Mouse (Mus musculus) kidney, embryonic 16.5 days (tissue): Measurements from ENCODE around the gene 1700029P11Rik. TPM values are rescaled to one million over a fixed set of nuclear protein-coding genes. Genes with fewer than 3 reads are reported as not detected.
"Not testable (repeated sequence)": the region's sequence is repeated elsewhere in the genome, so short reads cannot be mapped to it uniquely, and the experiment has no call there.

Experiments used
- ATAC-seq: fragments of 200-750 bp; cut with Nextera tagmentation; 2 replicates; pipeline ENCODE4 v1.8.0; 2017; ENCODE audit warnings: moderate TSS enrichment; ENCODE audit not compliant: low FRiP score, low TSS enrichment
- H3K27ac ChIP-seq: fragments of 300-500 bp; sonication (generic); 2 replicates; pipeline ENCODE4 v1.5.1; 2014; ENCODE audit warnings: low read length
- H3K27me3 ChIP-seq: fragments of 300-500 bp; sonication (generic); 2 replicates; pipeline ENCODE4 v1.6.1; 2014; ENCODE audit warnings: low read length, control low read depth, mixed read lengths; ENCODE audit not compliant: insufficient read depth
- H3K36me3 ChIP-seq: fragments of 300-500 bp; sonication (generic); 2 replicates; pipeline ENCODE4 v1.6.1; 2014; ENCODE audit warnings: low read length, control low read depth, mixed read lengths; ENCODE audit not compliant: insufficient read depth
- H3K4me1 ChIP-seq: fragments of 300-500 bp; sonication (generic); 2 replicates; pipeline ENCODE4 v1.6.1; 2014; ENCODE audit warnings: low read length, control low read depth, mixed read lengths; ENCODE audit not compliant: insufficient read depth
- H3K4me2 ChIP-seq: fragments of 300-500 bp; sonication (generic); replicated peaks from 2 replicates; pipeline ENCODE4 v1.6.1; 2014; ENCODE audit warnings: low read depth, low read length
- H3K4me3 ChIP-seq: fragments of 300-500 bp; sonication (generic); 2 replicates; pipeline ENCODE4 v1.5.1; 2014; ENCODE audit warnings: mild to moderate bottlenecking, low read length
- H3K9ac ChIP-seq: fragments of 300-500 bp; sonication (generic); replicated peaks from 2 replicates; pipeline ENCODE4 v1.6.1; 2014; ENCODE audit warnings: low read length
- H3K9me3 ChIP-seq: fragments of 300-500 bp; sonication (generic); 2 replicates; pipeline ENCODE4 v1.6.1; 2016; ENCODE audit warnings: low read length, control low read depth
- WGBS: fragments of 180-500 bp; shearing (Covaris S2); extraction: QIAGEN DNeasy Blood & Tissue Kit; methylation state at CpG from one replicate; pipeline ENCODE4 v1.1.7; 2014; 5-methylcytosine and 5-hydroxymethylcytosine counted together
- polyA plus RNA-seq: library from polyadenylated mRNA; unstranded; fragments of >200 nt; fragmentation: Nextera tagmentation; extraction: Ambion mirVana; gene quantifications from 2 replicates; pipeline ENCODE4 v1.2.1, GENCODE M21; 2015

1700029P11Rik gene
- polyA plus RNA-seq, 1 experiment from 2014 or later, result not detected

- no peaks in the 10 kb centered on the region for H3K27me3 ChIP-seq
- ATAC-seq, result no peak
- H3K4me3 ChIP-seq, result no peak overlapping the region
- H3K27ac ChIP-seq, result no peak overlapping the region
- H3K9ac ChIP-seq, result no peak overlapping the region
- no peak overlapping the region for H3K4me2 ChIP-seq
- H3K9me3 ChIP-seq, result peaks cover 5% of the 10 kb centered on the region
- no peaks in the 10 kb centered on the region for H3K4me1 ChIP-seq
- no peaks in the 10 kb centered on the region for H3K36me3 ChIP-seq
- 88% methylated on average over 5 of the region's 5 CpGs for WGBS
These were observed 12.5 kb upstream of the 1700029P11Rik start for GRCm38 (mm10) chr15:81967821-81968220.

- peaks cover 9% of the 10 kb centered on the region for H3K9me3 ChIP-seq
- no peaks in the 10 kb centered on the region for H3K27me3 ChIP-seq
- no peaks in the 10 kb centered on the region for H3K36me3 ChIP-seq
- no peak overlapping the region for H3K9ac ChIP-seq
- H3K4me1 ChIP-seq, result no peaks in the 10 kb centered on the region
- H3K27ac ChIP-seq, result no peak overlapping the region
- no peak overlapping the region for H3K4me2 ChIP-seq
- WGBS, result 57% methylated on average over 2 of the region's 2 CpGs
- ATAC-seq, result no peak
- no peak overlapping the region for H3K4me3 ChIP-seq
These were observed 11.9 kb upstream of the 1700029P11Rik start for GRCm38 (mm10) chr15:81968447-81968846.

GRCm38 (mm10) chr15:81969173-81969572, 11.2 kb upstream of the 1700029P11Rik start:
- Histone ChIP-seq H3K27ac (no peak overlapping the region; the same call in 1 of the 2 replicates), H3K9ac (no peak overlapping the region), H3K36me3 (no peaks in the 10 kb centered on the region), H3K4me1 (no peaks in the 10 kb centered on the region), H3K27me3 (no peaks in the 10 kb centered on the region), H3K4me3 (no peak overlapping the region), H3K9me3 (peaks cover 9% of the 10 kb centered on the region), H3K4me2 (no peak overlapping the region)
- 41% methylated on average over 7 of the region's 7 CpGs for WGBS
- ATAC-seq, result no peak

- H3K36me3 ChIP-seq, ATAC-seq, H3K9me3 ChIP-seq, H3K9ac ChIP-seq, H3K4me2 ChIP-seq, H3K27me3 ChIP-seq, H3K4me3 ChIP-seq, H3K4me1 ChIP-seq, H3K27ac ChIP-seq: not testable (repeated sequence)
- WGBS, result 76% methylated on average over 6 of the region's 6 CpGs
These were observed 10.7 kb upstream of the 1700029P11Rik start for GRCm38 (mm10) chr15:81969635-81970034.

- H3K9me3 ChIP-seq, result not testable (repeated sequence)
These were observed 9.8 kb upstream of the 1700029P11Rik start for GRCm38 (mm10) chr15:81970498-81970897.

GRCm38 (mm10) chr15:81975156-81975555, 5.2 kb upstream of the 1700029P11Rik start:
- not testable (repeated sequence) for H3K9me3 ChIP-seq, H3K4me1 ChIP-seq, H3K4me2 ChIP-seq, H3K27me3 ChIP-seq, ATAC-seq, H3K4me3 ChIP-seq, H3K9ac ChIP-seq, H3K36me3 ChIP-seq, H3K27ac ChIP-seq
- WGBS, result 90% methylated on average over 8 of the region's 8 CpGs

More at GRCm38 (mm10) chr15:81970498-81970897, 9.8 kb upstream of the 1700029P11Rik start:
- not testable (repeated sequence) for H3K27ac ChIP-seq, ATAC-seq, H3K4me1 ChIP-seq, H3K4me2 ChIP-seq, H3K4me3 ChIP-seq, H3K27me3 ChIP-seq, H3K36me3 ChIP-seq, H3K9ac ChIP-seq
- WGBS, result 92% methylated on average over 4 of the region's 4 CpGs

GRCm38 (mm10) chr15:81982173-81982572, 1.8 kb downstream of the 1700029P11Rik start:
- Histone ChIP-seq H3K27ac (no peak overlapping the region), H3K4me3 (no peak overlapping the region), H3K9ac (no peak overlapping the region), H3K27me3 (no peaks in the 10 kb centered on the region), H3K4me1 (no peaks in the 10 kb centered on the region), H3K36me3 (no peaks in the 10 kb centered on the region), H3K9me3 (no peaks in the 10 kb centered on the region), H3K4me2 (no peak overlapping the region)
- WGBS, result 55% methylated on average over 1 of the region's 1 CpGs
- ATAC-seq, result no peak

- whole genome bisulfite sequencing, result 58% methylated on average over 2 of the region's 2 CpGs
- H3K9ac ChIP-seq, result no peak overlapping the region
These were observed 5.2 kb downstream of the 1700029P11Rik start for GRCm38 (mm10) chr15:81985267-81986161.

GRCm38 (mm10) chr15:81987646-81988045, 7.3 kb downstream of the 1700029P11Rik start, which contains the start of gene Xrcc6:
Gene Xrcc6 (plus strand): TSS chr15:81987835.
- Histone ChIP-seq H3K27me3 (no peaks in the 10 kb centered on the region), H3K36me3 (no peaks in the 10 kb centered on the region), H3K9me3 (no peaks in the 10 kb centered on the region), H3K9ac (no peak within 1 kb of the TSS), H3K4me2 (no peak within 1 kb of the TSS), H3K4me3 (no peak within 1 kb of the TSS), H3K27ac (no peak within 1 kb of the TSS), H3K4me1 (no peaks in the 10 kb centered on the region)
- 79% methylated on average over 3 of the region's 3 CpGs for WGBS
- ATAC-seq, result no peak

More at GRCm38 (mm10) chr15:81985267-81986161, 5.2 kb downstream of the 1700029P11Rik start:
- no peaks in the 10 kb centered on the region for H3K4me1 ChIP-seq
- no peak overlapping the region for H3K27ac ChIP-seq
- ATAC-seq, result no peak
- H3K4me3 ChIP-seq, result no peak overlapping the region
- no peak overlapping the region for H3K4me2 ChIP-seq
- no peaks in the 10 kb centered on the region for H3K36me3 ChIP-seq
- H3K27me3 ChIP-seq, result no peaks in the 10 kb centered on the region
- no peaks in the 10 kb centered on the region for H3K9me3 ChIP-seq
